Mouse (Mus musculus) gastrocnemius, adult 8-10 months (tissue): ENCODE data around the gene Cmss1. TPM values are rescaled to one million over a fixed set of nuclear protein-coding genes. Genes with fewer than 3 reads are reported as not detected.

Experiments used
- DNase-seq, 2 experiments: peaks; one replicate each; pipeline ENCODE4 v3.0.0; 2022; ENCODE audit warnings: low spot score in 2 of 2
- total RNA-seq, 4 experiments: library from RNA; stranded (reverse); gene quantifications; 2 replicates each; pipeline ENCODE4 v1.2.4; 2022

The Cmss1 gene
- total RNA-seq, 4 experiments from 2014 or later: 28.6 to 40.1 (median 38.8) TPM

DNA sequence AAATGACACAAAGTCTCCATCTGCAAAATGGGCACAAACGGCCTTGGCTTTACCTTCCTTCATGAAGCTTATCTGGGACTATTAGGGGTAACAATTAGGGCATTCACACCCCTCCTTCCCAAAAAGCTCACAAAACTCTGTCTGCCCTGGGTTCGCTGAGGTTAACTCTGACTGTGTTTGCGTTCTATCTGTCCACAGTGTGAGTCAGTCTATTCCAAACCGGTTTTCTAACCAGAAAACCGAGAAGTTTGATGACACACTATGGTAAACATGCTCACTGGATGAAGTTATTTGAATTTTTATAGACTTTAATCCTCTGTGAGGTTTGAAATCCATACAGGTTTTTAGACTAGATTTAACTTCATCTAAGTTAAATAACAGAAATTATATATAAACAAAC lies 81.6 kb downstream of the Cmss1 start:
- no peak for DNase-seq

DNA sequence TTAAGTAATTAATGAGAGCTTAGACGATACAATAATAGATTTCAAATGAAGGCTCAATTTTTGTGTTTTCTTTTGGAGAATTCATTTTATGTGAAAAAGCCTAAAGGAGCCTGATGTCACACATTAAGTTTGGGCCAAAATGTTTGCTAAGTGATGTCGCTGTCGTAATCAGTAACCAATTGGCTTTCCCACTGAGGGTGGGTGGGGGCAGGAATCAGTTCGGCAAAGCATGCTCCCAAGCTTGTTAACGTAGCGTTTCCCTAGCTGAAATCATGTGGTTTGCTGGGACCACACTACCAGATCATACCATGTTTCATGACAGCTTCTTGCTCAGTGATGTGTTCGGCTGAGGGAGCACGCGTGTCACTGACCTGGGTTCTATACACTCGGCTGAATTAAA lies 91.0 kb downstream of the Cmss1 start:
- no peak for DNase-seq

DNA sequence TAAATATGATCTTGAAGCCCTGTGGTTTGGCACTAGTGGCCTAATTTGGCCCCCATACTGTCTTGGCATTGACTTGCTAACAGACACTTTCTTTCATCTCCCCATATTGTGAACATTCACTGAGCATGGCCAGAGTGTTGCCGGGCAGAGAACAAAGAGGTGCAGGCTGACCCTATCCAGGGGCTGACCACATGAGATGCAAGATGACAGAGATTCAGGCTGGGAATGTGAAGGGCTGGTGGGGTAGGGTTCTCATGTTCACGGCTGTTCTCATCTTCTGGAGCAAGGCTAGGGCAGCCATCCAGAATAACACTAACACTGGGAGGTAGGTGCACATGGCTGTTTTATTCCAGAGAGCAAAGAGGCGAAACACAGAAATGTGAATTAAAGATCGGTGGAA lies 92.3 kb downstream of the Cmss1 start:
- no peak for DNase-seq

DNA sequence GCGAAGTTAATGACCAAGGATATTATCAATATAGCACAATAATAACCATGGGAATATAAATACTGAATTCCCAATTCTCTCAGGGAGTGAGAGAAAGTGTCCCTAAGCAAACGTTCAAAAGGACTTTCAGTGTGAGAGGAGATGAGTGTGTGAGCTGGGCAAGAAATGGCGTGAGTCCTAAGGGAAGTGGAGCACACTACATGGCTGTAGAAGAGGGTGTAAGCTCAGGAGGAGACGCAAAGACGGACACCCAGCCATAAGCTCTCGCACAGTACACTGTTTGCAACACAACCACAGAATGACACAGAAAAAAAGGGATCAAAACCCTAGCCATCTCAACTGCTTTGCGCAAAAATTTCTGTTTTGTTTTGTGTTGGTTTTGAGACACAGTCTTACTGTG lies 93.1 kb downstream of the Cmss1 start:
- DNase-seq: no peak

DNA sequence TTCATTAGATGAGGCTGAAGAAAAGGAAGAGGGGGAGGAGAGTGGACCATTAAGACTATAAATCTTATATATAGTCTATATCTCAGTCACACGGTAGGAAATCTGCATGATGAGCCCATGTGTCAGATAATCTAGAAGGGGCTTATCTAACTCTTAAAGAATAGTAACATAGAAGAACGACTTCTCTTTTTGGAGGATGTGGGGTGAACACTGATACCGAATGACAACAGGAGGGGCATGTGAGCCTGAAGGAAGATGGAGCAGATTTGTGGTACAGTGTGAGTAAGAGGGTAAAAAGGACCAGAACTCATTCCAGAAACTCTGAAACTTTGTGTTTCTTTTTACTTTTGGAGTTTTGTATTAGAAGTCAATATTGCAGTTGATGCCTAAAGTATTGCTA lies 97.6 kb downstream of the Cmss1 start:
- no peak for DNase-seq

DNA sequence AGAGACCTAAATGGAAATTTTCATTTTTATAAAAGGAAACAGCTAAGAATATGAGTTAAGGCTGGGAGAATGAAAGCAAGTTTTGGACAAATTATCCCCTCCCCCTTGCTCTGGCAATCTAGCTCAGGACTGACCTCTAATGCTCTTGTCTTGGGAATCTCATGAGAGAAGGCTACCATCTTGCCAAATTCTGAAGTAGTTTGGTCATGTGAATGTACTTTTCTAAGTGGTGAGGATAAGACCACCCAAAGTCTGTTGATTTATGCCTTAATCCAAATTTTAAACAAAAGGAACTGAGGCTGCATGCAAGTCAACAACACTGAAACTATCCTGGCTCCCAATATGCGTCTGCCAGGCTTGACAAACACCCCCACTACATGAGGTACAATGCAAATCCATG lies 98.3 kb downstream of the Cmss1 start:
- DNase-seq: no peak

DNA sequence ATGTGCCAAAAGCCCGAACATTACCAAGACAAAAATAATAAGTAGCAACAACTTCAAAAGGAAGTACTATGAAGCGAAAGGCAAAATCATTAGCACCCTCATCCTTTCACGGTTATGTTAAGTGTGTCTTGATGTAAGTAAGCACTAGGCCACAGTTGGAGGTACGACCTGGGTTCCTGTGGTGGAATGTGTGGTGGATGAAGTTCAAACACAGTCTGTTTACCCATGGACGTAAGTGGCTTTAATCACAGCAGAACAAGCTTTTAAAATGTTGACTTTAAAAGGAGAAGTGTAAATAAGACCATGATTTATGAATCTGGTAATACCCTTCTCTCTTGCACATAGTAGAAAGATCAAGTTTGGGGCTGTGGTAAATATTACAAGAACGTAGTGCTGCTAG lies 100.5 kb downstream of the Cmss1 start:
- DNase-seq: no peak

DNA sequence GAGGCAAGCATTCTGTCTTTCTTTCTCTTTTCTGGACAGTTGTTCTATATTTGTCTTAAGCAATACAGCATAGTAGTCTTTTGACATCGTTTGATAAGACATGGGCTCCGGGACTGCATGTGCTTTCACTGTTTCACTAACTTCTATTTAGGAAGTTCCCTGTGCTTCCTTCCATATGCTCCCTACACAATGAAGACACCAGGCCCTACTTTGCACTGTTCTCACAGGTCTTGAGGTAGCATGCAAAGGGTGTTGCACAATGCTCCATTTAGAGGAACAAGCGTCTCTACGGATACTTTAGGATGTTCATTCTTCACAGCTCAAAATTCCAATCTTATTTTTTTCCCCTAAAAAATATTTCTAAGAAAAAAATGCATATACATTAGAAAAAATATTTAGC lies 101.9 kb downstream of the Cmss1 start:
- no peak for DNase-seq

DNA sequence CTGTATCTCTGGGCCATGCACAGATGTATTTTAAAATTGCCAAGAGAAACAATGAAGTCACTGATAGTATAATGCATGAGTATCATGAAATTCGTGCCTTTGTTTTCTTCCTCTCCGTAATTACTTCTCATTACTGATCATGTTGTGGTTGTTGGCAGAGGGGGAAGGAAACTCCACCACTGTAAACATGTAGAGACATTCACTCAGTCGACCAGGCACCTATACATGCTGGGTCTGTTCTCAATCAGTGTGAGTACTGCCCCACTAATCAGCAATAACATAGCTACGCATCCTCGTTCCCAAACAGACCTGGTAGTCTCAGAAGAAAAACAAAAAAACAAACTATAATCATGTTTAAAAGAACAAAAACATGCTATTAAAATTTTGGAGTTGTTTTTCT lies 103.9 kb downstream of the Cmss1 start:
- no peak for DNase-seq

DNA sequence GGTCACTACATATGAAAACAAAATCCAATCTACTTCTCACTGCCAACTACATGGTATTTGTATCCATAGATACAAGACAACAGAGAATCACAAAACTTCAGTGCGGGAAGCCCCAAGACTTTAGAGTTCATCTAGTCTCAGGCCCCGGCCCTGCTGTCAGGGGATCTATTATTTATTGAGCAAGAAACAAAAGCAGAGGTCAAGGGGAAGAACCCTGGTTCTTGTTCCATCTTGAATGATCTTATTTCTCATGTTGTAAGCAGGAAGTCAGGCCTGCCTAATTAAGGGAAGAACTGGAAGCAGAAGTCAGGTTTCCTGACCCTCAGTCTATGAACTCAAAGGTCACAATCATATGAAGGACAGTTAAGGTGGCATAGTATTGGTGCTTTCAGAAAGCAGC lies 104.4 kb downstream of the Cmss1 start:
- DNase-seq: no peak

DNA sequence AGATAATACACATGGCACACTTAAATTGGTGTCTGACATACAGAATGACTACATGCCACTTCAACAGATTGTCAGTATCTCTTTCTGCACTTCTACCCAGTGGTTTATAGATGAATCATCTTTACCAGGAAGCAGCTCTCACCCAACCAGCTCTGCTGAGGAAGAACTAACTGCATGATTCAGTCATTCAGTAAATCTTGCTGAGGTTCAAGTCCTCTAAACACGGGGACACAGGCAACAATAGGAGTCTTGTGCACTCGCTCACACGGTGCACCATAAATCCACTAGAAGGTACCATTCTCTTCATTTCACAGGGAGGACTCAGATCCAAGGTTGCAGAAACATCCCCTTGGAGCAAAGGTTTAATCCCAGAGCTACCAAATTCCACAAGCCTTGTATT lies 105.8 kb downstream of the Cmss1 start:
- no peak for DNase-seq

DNA sequence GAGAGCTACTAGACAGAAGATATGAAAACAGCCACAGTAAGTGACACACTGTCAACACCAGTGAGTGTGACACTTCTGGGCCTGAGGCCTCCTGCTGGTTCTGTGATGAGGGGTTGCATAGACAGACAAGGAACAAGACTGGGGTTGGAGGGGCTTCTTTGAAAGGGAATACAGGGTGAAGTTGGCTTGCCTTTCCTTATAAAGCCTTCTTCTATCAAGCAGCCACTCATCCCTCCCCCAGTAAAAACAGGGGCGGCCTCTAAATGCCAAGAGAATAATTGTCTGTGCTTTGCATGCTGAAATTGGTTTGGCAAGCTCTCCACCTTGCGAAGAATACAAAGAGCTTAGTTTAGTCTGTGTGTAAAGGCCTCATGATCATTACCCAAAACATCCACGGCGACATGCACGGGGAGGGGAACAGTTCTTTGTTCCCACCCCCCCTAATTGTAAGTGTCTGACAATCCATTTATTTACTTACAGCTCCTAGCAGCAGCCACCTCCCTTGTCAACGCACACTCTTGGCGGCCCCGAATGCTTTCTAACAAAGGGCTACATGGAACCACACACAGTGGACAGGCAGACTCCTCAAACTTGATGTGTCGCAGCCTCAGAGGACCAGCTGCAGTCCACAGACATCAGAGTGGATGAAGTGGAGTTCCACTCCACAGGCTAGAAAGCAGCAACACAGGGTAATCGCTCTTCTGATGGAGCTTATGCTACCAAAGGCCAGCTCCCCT lies 110.1 kb downstream of the Cmss1 start:
- no peak for DNase-seq

DNA sequence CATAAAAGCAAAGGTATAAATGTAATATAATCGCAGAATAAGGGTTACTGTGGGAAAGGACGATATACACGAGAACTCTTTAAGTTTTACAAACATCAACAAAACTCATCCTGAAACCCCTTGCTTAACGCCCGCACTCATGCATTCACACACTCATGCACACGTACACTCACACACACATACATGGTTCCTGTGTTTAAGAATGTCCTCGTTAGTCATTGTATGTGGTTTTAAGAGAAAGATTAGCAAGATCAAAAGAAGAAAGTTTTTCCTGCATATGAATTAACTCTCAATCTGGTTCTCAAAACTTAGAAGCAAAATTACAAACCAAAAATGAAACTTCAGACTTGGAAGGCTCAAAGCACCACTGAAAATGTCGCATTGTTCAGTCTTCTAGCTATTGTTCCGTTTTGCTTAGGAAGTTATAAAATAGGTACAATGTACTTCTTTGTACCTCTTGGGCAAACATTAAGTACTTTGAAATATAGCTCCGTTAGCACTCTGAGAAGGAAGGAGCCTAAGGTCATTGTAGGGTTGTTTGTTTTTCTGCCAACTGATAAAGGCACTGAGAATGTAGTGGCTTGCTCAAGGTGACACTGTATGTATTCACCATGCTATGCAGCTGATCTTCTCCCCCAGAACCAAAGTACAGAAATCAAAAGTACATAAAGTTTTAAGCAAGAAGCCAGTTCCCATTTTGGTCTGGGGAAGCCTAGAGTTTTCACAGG lies 111.0 kb downstream of the Cmss1 start:
- no peak for DNase-seq

DNA sequence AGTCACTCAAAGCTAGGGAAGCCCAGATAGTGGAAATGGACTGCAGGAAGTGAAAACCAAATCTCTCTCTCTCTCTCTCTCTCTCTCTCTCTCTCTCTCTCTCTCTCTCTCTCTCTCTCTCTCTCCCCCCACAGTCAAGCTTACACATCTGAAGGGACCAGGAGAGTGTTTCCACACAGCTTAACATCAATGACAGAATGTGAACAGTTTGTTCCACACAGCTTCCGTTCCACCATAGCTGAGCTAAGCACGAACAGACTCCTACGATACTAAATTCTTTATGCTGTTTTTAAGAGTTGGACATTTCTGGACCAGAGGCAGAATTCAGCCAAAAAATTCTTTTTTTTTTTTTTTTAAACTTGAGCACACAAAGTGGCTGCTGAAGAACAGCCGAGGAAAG lies 114.8 kb downstream of the Cmss1 start:
- no peak for DNase-seq

DNA sequence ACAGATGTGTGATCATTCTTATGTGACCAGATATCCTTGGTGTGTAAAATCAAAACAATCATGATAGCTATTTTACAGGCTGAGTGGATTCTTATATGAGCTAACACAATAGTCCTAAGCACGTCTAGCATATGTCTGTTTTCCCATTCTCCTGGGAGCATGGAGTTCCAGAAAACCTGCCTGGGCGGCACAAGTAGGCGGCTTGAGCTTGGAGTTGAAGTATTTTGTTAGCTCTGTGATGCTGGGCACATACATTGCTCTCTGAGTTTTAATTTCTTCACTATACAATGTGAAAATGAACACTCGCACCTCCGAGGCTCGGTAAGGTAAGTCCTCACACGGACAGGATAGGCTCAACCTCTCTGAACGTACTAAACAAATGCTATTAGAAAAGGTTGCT lies 116.0 kb downstream of the Cmss1 start:
- DNase-seq: no peak

DNA sequence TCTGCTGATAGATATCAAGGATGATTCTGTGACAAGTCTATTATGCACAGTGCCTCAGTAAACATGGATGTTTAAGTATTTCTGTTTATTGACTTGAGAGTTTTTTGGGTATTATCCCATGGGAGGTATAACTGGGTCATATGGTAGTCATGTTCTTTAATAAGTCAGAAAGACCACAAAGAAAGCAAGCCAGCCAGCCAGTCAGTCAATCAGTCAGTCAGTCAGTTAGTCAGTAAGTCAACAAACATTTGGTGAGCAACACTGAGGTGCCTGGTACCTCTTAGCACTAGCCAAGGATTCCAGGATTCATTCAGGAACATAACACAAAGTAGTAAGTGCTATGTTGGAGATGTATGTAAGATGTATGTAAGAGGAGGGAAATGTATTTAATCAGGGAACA lies 118.0 kb downstream of the Cmss1 start:
- DNase-seq: no peak

DNA sequence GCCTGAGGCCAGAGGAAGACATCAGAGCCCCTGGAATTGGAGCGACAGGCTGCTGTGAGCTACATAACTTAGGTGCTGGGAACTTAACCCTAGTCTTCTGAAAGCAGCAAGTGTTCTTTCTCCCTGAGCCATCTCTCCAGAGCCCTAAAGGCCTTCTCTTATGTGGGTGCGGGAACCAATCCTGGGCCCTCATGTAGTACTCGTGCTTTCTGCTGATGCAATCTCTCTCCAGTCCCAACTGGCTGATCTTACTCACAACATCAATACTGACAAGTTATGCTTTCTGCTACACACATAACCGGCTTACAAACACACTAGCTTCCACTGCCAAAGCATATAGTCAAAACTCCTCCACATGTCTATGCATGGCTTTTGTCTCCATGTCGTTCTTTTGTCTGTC lies 120.4 kb downstream of the Cmss1 start:
- no peak for DNase-seq

DNA sequence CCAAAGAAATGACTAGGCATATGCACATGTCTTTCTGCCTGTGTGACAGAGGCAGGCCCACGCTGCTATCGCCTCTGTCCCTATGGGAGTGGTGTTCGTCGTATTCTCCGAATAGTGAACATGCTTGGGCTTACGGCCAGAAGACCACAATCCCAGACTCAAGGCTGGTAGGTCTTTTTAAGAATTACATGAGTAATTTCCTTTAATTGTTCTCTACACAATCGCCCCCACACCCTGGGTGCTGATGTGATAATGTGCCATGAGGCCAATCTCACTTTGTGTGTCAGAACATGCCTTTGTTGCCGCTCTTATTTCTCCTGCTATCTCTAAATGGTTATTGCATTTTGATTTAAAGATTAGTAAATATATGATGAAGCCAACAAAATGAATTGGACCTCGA lies 121.4 kb downstream of the Cmss1 start:
- DNase-seq: no peak

DNA sequence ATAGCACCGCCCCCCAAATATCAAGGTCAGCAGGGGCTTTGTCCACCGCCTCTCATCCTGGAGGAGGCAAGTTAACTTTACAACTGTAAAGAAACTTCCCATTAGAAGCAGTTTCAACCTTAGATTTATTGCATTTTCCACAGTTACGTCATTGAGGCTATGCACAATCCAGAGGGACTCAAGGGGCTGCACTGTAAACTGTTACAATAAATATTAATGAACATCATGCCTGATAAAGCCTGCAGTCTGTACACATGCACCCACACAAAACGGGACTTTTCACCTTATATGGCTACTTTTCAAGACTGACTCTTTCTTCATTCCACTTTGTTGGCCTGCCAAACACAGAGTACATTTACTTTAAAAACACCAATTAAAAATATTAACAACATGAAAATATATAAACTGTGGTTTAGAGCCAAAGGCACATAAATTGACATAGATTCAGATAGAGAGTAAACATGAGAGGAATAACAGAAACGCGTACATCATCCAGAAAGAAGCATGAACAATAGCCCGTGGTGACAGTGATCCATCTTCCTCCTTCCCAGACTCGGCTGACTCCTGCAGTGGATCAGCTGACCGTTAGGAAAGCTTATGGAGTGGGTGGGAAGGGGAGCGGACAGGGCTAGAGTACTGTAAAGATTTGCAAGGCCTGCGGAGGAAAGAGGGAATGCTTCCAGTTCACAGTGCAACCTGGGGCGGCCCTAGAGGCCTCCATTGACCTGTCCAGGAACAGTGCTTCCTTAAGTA lies 122.4 kb downstream of the Cmss1 start:
- no peak for DNase-seq

DNA sequence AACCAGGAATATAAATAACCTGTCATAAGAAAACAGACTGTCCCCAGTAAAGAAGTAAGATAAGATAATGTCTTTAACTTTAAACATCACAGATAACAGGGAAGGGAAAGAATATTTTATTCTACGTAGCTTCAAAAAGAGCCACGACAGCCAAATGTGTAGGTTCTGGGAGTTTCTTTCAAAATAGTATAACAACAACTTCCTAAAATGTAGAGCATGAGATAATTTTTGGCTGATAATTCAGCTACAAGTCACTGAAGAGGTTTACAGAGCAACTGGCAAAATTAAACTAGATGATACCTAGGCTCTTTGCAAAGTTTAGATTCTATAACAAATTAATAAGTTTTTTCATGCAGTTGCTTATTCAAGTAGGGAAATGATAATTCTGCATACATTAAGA lies 123.2 kb downstream of the Cmss1 start:
- DNase-seq: no peak

DNA sequence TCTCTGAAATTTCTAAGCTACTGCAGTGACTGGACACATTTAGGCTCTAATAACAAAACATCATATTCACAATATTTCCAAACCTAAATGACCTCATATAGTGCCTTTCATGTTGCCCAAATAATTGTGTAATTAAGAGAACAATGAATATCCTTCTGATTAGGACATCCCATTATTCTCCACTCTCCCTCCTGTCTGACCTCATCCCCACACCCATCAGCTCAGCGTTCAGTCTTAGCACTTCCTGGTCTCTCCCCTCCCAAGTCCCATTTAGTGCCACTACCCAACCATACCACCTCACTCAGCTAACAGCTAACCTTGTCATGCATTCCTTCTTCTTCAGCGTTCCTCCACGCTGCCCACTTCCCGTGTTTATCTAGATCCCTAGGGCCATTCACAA lies 123.8 kb downstream of the Cmss1 start:
- no peak for DNase-seq

DNA sequence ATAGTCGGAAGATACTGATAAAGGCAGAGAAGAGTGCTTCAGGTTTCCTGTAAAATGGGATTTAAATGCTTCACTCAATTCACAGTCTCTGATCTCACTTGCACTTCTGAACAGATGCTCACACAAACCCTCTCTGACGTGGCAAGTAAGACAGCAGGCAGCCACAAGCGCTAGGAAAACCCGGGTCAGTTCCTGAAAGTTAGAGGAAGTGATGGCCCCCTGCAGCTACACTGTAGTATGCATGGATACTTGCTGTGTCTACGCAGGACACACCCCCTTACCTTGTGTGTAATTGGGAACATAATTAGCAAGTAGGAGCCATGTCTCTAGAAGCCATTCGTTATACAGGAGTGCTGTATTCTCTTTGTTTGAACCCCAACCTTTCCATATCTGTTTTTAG lies 124.4 kb downstream of the Cmss1 start:
- DNase-seq: no peak

DNA sequence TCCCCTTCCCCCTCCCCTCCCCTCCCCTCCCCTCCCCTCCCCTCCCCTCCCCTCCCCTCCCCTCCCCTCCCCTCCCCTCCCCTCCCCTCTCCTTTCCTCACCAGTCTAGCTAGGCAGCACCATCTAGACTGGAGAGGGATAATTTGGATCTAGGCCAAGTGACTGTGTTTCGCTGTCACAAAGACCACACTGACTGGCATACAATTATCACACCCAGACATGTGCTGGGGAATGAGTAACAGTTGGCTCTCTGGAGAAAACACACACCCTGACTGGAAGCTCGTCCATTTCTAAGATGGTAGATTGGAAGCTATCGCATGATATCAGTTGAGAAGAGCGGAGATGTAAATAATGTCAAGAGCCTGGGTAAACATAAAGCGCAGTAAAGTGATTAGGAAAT lies 126.9 kb downstream of the Cmss1 start:
- DNase-seq: no peak
